Mouse (Mus musculus): ENCODE measurements around the gene Prkar1a. TPM values are rescaled to one million over a fixed set of nuclear protein-coding genes. Genes with fewer than 3 reads are reported as not detected.

Gene Prkar1a
- polyA plus RNA-seq, 1 experiment from 2014 or later = 435 TPM

DNA sequence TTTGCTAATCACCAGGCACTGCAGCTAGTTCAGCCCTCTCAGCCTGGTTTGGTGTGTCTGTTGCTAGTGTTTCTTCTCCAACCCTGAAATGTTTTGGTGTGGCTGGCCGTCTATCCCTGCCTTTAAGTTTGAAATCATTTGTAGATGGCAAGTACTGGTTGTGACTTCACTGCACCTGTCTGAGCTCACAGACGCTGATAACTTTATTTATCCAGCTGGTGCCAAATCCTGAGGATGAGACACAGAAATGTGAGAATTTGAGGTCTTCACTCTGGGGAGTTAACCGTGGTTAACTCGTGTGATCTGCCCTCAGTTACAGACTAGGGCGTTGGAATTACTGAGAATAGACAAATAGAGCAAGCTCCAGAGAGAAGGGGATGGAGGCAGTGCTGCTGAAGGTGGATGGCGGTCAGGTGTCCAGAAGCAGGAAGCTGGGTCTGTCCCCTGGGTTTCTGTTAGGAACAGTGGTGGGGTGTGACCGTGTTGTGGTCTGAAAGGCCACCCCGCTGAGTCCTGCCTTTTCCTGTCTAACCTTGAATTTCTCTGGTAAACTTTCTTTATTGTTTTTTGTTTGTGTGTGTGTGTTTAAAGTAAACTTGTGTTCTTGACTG, 19.0 kb downstream of the Prkar1a start:
- ATAC-seq (replicated peaks; ENCODE audit: insufficient number of reproducible peaks, low FRiP score, low TSS enrichment) = no peak
- Histone ChIP-seq H3K4me1 (ENCODE audit: control insufficient read depth, insufficient read depth, low read length) (0 out of 2 replicates have a peak, but pooled peaks cover 3% of the 10 kb centered on the region), H3K4me2 (no peak overlapping the region), H3K9ac (ENCODE audit: low read depth, low read length) (no peak overlapping the region), H3K27ac (ENCODE audit: low read depth, low read length) (no peak overlapping the region), H3K9me3 (replicated peaks; ENCODE audit: control insufficient read depth, low read length) (no peaks in the 10 kb centered on the region), H3K27me3 (ENCODE audit: control insufficient read depth, insufficient read depth, low read length) (no peaks in the 10 kb centered on the region), H3K36me3 (ENCODE audit: control insufficient read depth, insufficient read depth, low read length) (peaks cover 45% of the 10 kb centered on the region), H3K4me3 (ENCODE audit: low read depth, low read length) (no peak overlapping the region)
- 88% methylated on average over 8 of the region's 8 CpGs for WGBS (ENCODE audit: insufficient replicate concordance)

DNA sequence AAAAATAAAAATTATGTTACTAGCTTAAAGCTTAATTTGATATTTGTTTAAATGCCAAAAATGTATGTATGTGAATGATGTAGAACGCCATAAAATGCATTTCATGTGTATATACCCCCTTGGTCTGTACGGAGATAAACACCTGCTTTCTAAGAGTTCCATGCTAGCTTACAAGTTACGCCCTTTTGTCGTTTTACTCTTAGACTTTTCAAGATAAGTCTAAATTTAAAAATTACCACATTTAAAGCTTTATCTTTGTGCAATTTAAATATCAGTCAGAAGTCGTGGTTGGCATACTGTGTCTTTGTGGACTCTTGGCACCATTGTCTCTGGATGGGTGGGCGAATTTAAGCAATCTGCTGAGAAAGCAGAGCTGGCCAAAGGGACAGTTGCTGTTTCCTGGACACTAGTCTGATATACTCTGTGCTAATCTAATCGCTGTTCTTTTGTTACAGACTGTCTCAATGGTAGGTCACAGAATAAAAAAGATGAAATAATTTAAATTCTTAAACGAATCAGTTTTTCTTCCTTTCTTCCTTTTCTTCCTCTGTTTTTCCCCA, 20.0 kb downstream of the Prkar1a start:
- no peaks in the 10 kb centered on the region for H3K27me3 ChIP-seq (ENCODE audit: control insufficient read depth, insufficient read depth, low read length)
- H3K4me3 ChIP-seq (ENCODE audit: low read depth, low read length) = no peak overlapping the region
- no peaks in the 10 kb centered on the region for H3K9me3 ChIP-seq (replicated peaks; ENCODE audit: control insufficient read depth, low read length)
- H3K27ac ChIP-seq (ENCODE audit: low read depth, low read length) = no peak overlapping the region
- no peak overlapping the region for H3K9ac ChIP-seq (ENCODE audit: low read depth, low read length)
- H3K4me1 ChIP-seq (ENCODE audit: control insufficient read depth, insufficient read depth, low read length) = 0 out of 2 replicates have a peak, but pooled peaks cover 3% of the 10 kb centered on the region
- peaks cover 40% of the 10 kb centered on the region for H3K36me3 ChIP-seq (ENCODE audit: control insufficient read depth, insufficient read depth, low read length)
- ATAC-seq (replicated peaks; ENCODE audit: insufficient number of reproducible peaks, low FRiP score, low TSS enrichment) = no peak
- 85% methylated on average over 8 of the region's 8 CpGs for WGBS (ENCODE audit: insufficient replicate concordance)
- no peak overlapping the region for H3K4me2 ChIP-seq

DNA sequence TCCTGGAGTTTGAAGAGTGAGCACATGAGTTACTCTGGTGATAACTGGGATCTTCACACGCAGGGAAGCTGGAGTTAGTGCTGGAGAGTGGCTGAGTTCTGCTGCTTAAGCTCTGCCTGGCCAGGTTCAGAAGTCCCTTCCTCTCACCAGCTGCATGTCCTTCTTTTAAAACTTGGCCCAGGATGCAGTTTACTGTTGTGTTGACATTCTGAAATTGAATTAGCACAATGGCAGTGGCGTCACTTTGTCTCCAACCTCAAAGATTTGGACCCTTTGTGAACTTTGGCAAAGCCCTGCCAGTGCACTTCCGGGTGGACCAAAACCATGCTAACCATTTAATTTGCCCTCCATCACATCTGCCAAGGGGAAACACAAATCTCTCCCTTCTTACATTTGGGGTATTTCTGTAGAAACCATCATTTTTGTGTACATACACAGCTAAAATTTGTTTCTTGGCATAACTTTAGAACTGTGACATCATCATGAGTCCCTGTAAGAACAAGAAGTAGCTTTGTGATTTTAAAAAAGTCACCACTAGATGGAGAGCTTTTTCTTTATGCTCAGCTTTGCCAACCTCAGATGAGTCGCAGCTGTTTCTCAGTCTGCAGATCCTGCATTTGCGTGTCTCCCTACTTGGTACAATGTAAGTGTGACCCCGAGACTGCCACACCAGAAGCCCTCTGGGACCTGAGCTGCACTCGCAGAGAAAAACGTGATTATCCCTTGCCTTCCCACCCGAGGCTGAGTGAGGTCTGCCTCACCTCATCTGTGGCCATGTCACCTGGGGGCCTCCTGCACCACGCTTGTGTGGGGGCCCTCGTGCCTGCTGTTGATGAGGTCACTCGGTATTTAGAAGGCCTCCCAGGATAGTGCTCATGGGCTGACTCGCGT, 21.1 kb downstream of the Prkar1a start:
- Histone ChIP-seq H3K4me2 (no peak overlapping the region), H3K27ac (ENCODE audit: low read depth, low read length) (no peak overlapping the region), H3K9me3 (replicated peaks; ENCODE audit: control insufficient read depth, low read length) (no peaks in the 10 kb centered on the region), H3K27me3 (ENCODE audit: control insufficient read depth, insufficient read depth, low read length) (no peaks in the 10 kb centered on the region), H3K36me3 (ENCODE audit: control insufficient read depth, insufficient read depth, low read length) (peaks cover 33% of the 10 kb centered on the region), H3K9ac (ENCODE audit: low read depth, low read length) (no peak overlapping the region), H3K4me1 (ENCODE audit: control insufficient read depth, insufficient read depth, low read length) (0 out of 2 replicates have a peak, but pooled peaks cover 3% of the 10 kb centered on the region), H3K4me3 (ENCODE audit: low read depth, low read length) (no peak overlapping the region)
- 65% methylated on average over 14 of the region's 14 CpGs for WGBS (ENCODE audit: insufficient replicate concordance)
- no peak; the same call in 1 of the 2 replicates for ATAC-seq (replicated peaks; ENCODE audit: insufficient number of reproducible peaks, low FRiP score, low TSS enrichment)

DNA sequence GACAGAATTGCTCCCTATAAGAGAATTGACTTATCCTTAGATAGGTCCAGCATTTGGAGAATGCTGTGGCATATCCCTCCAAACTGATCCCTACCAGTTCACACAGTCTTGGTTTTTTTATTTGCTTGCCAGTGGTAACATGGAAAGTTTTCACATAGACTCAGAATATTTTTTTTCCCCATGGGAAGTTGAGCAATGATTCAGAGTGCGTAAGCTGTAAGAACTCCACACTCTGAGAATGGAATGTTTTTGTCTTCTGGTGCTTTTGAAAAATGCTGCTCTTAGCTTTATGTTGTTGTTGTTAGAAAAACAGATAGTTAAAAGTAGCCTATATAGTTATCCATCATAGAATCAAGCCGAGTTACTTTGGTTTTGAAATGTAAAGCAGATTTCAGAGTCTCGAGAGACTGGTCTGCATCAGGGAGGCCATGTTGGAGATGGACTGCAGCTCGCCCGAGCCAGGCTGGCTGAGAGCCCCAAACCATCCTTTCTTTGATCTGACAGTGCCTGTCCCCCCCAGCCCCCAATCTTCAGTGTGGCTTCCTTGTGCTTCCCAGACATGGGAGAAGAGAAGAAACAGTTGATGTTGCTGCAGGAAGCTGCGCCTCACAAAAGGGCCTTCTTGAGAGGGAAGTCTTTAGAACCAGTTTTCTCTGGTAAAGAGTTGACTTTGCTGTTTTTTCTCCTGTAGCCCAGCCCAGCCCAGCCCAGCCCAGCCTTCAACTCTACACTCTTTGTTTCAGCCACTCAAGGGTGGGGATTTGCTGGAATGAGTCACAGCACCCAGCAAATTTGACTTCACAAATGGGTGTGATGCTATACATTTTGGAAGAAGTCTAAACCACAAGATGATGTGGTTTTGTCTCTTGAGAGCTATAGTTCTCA, 22.2 kb downstream of the Prkar1a start:
- no peak overlapping the region for H3K9ac ChIP-seq (ENCODE audit: low read depth, low read length)
- H3K27me3 ChIP-seq (ENCODE audit: control insufficient read depth, insufficient read depth, low read length) = no peaks in the 10 kb centered on the region
- no peak for ATAC-seq (replicated peaks; ENCODE audit: insufficient number of reproducible peaks, low FRiP score, low TSS enrichment)
- 82% methylated on average over 6 of the region's 6 CpGs for WGBS (ENCODE audit: insufficient replicate concordance)
- no peak overlapping the region for H3K27ac ChIP-seq (ENCODE audit: low read depth, low read length)
- H3K9me3 ChIP-seq (replicated peaks; ENCODE audit: control insufficient read depth, low read length) = no peaks in the 10 kb centered on the region
- no peak overlapping the region for H3K4me3 ChIP-seq (ENCODE audit: low read depth, low read length)
- no peak overlapping the region for H3K4me2 ChIP-seq
- H3K36me3 ChIP-seq (ENCODE audit: control insufficient read depth, insufficient read depth, low read length) = peaks cover 26% of the 10 kb centered on the region
- H3K4me1 ChIP-seq (ENCODE audit: control insufficient read depth, insufficient read depth, low read length) = 0 out of 2 replicates have a peak, but pooled peaks cover 3% of the 10 kb centered on the region

DNA sequence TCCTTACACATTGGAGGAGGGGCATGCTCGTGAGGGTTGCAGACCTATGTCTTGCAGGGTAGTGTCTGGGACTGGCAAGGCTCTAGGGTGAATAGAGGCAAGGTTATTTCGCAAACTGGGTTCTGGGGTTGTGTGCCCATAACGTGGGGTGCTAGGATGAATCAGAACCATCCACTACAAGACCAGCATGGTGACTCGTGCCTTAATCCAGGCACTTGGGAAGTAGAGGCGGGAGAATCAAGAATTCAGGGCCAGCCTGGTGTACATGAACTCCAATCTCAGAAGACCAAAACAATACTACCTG, 22.8 kb downstream of the Prkar1a start:
- H3K9ac ChIP-seq (ENCODE audit: low read depth, low read length) = no peak overlapping the region
- H3K27ac ChIP-seq (ENCODE audit: low read depth, low read length) = no peak overlapping the region
- H3K4me3 ChIP-seq (ENCODE audit: low read depth, low read length) = no peak overlapping the region
- H3K4me2 ChIP-seq = no peak overlapping the region
- peaks cover 20% of the 10 kb centered on the region for H3K36me3 ChIP-seq (ENCODE audit: control insufficient read depth, insufficient read depth, low read length)
- H3K27me3 ChIP-seq (ENCODE audit: control insufficient read depth, insufficient read depth, low read length) = no peaks in the 10 kb centered on the region
- H3K4me1 ChIP-seq (ENCODE audit: control insufficient read depth, insufficient read depth, low read length) = 0 out of 2 replicates have a peak, but pooled peaks cover 3% of the 10 kb centered on the region
- no peaks in the 10 kb centered on the region for H3K9me3 ChIP-seq (replicated peaks; ENCODE audit: control insufficient read depth, low read length)
- ATAC-seq (replicated peaks; ENCODE audit: insufficient number of reproducible peaks, low FRiP score, low TSS enrichment) = no peak
- WGBS (ENCODE audit: insufficient replicate concordance) = 79% methylated on average over 5 of the region's 5 CpGs

DNA sequence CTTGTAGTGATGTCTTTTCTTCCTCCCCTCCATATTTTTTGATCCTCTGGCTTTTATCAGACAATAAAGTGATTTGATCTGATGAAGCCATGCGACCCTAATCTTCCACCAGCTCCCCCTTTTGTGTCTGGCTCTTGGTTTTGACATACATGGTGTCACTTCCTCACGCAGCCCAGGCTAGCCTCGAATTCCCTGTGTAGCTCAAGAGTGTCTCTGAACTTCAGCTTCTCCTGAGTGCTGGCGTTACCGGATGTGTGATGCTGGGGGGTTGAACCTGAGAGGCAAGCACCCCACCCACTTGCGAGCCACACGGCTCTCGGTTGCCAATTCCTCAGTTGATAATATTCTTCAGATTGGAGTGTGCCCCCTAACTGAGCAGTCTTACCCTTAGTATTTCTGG, 23.2 kb downstream of the Prkar1a start:
- Histone ChIP-seq H3K9me3 (replicated peaks; ENCODE audit: control insufficient read depth, low read length) (no peaks in the 10 kb centered on the region), H3K27me3 (ENCODE audit: control insufficient read depth, insufficient read depth, low read length) (no peaks in the 10 kb centered on the region), H3K4me2 (no peak overlapping the region), H3K4me1 (ENCODE audit: control insufficient read depth, insufficient read depth, low read length) (0 out of 2 replicates have a peak, but pooled peaks cover 3% of the 10 kb centered on the region), H3K27ac (ENCODE audit: low read depth, low read length) (no peak overlapping the region), H3K4me3 (ENCODE audit: low read depth, low read length) (no peak overlapping the region), H3K36me3 (ENCODE audit: control insufficient read depth, insufficient read depth, low read length) (peaks cover 16% of the 10 kb centered on the region), H3K9ac (ENCODE audit: low read depth, low read length) (no peak overlapping the region)
- WGBS (ENCODE audit: insufficient replicate concordance) = 80% methylated on average over 8 of the region's 8 CpGs
- no peak for ATAC-seq (replicated peaks; ENCODE audit: insufficient number of reproducible peaks, low FRiP score, low TSS enrichment)

DNA sequence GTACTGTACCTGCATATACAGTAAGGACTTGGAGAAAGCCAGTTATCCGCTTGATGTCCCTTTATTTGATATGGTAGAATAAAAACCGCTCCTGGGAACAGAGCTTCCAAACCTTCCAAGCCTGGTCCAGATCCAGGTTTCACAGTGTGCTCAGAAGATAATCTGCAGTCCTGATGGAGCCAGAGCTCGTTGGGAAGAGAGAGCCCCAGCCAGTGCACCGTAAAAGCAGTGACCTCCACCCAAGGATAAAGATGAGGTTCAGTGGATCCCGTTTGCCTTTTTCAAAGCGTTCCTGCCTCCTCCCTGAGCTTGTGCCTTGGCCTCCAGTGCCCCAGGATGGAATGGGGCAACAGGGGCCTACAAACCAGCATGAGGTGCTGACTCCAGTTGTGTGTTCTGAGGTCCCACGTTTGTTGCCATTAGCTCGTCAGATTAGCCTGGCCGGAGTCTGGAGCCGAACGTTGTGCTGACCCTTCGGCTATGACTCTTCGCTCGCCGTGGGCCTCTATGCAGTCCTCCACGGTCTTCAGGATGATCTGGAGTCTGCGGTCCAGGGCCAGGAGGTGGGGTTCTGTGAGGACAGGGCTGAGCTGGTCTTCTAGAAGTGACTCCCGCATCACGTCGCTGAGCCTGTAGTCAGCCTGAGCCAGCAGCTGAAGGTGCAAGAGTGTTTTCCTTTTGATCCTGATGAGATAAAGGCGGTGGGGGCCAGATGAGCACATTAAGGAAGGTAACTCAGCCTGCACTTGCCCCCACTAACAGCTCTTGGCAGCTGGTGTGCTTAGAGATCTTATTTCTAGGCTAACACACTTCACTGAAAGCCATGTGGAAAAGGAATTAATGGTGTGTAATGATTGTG, 23.9 kb downstream of the Prkar1a start:
- H3K4me2 ChIP-seq = no peak overlapping the region
- WGBS (ENCODE audit: insufficient replicate concordance) = 53% methylated on average over 21 of the region's 21 CpGs

More for the DNA sequence above, 23.9 kb downstream of the Prkar1a start:
- H3K36me3 ChIP-seq (ENCODE audit: control insufficient read depth, insufficient read depth, low read length) = peaks cover 9% of the 10 kb centered on the region
- 0 out of 2 replicates have a peak, but pooled peaks cover 3% of the 10 kb centered on the region for H3K4me1 ChIP-seq (ENCODE audit: control insufficient read depth, insufficient read depth, low read length)
- no peaks in the 10 kb centered on the region for H3K9me3 ChIP-seq (replicated peaks; ENCODE audit: control insufficient read depth, low read length)
- H3K27me3 ChIP-seq (ENCODE audit: control insufficient read depth, insufficient read depth, low read length) = no peaks in the 10 kb centered on the region
- H3K9ac ChIP-seq (ENCODE audit: low read depth, low read length) = no peak overlapping the region
- ATAC-seq (replicated peaks; ENCODE audit: insufficient number of reproducible peaks, low FRiP score, low TSS enrichment) = no peak
- no peak overlapping the region for H3K4me3 ChIP-seq (ENCODE audit: low read depth, low read length)
- H3K27ac ChIP-seq (ENCODE audit: low read depth, low read length) = no peak overlapping the region

Data from heart, embryonic 11.5 days (tissue).